Mouse (Mus musculus): ENCODE measurements around the gene BC048562. TPM values are rescaled to one million over a fixed set of nuclear protein-coding genes. Genes with fewer than 3 reads are reported as not detected.

BC048562 gene
- total RNA-seq, 4 experiments from 2014 or later = not detected

DNA sequence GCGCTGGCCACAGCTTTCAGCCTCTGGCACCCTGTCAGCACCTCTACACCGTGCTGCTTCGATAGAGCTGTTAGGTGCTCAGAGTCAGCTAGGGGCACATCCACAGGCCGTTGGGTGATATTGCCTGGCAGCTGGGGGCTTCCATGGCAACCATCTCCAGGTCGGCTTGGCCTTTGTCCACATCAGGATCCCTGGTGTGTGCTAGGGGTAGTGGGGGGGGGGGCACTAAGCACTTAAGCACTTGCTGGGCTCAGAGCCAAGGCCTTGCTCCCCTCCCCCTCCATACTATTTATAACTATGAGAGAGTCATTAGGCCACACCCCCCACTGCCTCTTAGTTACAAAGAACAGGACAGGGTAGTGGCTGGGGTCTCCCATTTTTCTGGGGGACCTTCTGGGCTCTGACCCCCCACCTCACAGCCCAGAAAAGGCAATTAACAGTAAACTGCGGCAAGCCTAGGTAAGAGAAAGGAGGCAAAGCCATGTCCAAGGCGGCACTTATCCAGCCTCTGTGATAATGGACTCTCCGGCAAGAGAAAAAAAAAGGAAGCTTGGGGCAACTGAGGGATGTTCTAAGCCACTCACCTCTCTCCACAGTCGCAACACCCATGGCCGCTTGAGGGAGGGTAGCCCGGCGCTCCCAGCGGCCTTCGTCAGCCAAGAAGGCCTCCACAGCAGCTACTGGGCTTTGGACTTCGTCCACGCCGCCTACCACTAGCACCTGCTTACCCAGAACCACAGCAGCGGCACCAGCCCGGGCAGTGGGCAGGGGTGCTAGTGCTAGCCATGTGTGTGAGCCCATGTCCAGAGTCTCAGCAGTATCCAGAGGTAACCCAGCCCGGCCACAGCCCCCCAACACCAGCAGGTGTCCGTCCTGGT is 14.2 kb downstream of the BC048562 start:
- no peak for DNase-seq (ENCODE audit: low spot score in 2 of 2)

DNA sequence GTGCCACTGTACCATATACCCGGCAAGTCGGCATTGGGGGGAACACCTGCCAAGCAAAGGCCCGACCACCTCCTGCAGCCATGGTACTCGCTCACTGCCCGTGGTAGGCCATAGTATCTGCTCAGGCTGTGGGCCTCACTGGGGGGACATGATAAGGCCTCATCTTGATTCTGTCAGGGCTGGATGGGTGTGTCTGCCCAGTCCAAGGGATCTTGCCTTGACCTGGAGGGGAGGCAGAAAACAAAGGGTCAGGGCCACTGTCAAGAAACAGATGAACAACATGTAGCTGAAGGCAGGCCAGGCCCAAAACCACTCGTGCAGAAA is 14.8 kb downstream of the BC048562 start:
- DNase-seq (ENCODE audit: low spot score in 2 of 2) = no peak

DNA sequence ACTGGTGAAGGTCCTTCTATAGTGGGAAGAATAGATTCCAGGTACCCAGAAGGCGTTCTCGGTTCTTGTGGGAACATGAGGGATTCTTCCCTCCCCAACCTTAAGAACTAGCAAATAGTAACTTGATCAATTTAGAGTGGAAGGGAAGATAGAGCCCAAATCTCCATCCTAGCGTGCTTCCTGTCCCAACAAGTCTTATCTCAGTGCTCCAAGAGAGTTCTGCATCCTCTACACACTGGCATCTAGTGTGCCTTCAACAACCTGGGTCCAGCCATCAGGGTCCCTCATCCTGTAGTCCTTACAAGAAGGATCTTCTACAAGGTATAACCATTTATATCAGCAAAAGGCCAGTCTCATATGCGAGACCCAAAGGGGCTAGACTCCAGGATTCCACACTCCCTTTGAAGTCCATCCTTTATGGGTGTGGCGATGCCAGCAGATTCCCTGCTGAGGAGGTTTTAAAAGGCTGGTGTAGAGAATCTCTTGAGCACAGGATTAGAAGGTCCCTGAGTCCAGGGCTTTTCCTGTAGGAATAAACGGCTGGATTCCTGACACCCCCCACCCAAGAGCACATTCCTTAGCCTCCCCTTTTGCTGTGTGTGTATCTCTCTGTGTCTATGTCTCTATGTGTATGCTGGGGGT is 15.4 kb downstream of the BC048562 start:
- DNase-seq (ENCODE audit: low spot score in 2 of 2) = no peak

DNA sequence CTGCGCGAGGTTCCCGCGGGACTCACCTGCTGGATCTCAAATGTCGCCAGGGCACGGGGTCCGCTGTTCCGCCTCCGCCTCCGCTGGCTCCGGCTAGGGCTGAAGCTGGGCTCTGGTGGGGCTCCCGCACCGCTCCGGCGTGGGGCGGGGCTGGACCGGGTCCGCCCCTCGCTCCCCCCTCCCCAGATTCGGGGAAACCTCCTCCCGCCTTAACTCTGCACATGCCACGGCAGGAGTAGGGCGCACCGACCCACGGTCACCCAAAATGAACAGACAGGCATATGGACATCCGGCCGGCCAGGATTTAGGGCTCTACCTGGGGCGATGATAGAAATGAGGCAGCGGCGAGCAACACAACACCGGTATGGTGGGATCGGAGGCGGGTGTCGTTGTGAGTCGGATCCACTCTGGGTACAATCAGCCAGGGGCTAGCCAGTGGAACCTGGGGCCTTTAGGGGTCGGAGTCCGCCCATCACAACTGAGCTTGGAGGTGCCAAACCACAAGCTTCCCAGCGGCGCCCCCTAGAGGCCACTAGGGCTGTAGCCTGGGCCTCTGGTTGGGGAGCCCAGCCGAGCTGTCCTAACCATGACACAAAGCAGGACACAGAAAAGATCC is 16.1 kb downstream of the BC048562 start:
- DNase-seq (ENCODE audit: low spot score in 2 of 2) = peak; percentile 73 to 76

DNA sequence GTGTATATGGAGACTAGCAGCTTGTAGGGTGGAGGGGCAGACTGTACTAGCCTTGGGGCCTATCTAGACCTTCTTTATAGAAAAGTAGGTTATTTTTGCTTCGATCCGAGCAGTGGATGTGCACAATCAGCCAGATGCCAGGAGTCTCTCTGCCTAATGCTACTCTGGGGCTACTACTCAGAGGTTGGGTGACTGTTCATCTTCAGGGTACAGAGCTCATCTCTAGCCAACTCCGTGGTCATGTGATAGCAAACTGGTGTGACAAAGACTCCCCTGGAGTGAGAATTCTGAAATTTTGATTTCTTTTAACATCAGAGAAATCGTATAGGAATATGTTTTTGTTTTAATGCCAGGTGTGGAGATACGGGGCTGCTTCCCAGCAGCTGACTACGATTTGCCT is 16.6 kb downstream of the BC048562 start:
- DNase-seq (ENCODE audit: low spot score in 2 of 2) = no peak

DNA sequence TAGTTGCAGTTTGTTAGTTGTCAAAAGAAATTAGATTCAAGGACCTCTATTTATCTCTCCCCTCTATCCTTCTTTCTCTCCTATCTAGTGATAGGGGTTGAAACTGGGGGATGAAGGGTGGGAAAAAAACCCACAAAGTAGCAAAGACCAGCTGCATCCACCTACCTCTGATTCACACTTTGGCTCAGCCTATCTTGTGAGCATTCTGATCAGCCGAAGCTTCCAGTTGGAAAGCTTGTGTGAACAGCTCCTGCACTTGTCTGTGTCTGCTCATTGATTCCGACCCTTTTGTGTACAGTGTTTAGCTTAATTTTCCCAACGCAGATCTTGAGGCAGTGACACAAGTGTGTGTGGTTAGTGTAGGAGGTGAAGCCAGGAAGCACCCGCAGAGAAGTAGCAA is 17.2 kb downstream of the BC048562 start:
- no peak for DNase-seq (ENCODE audit: low spot score in 2 of 2)

DNA sequence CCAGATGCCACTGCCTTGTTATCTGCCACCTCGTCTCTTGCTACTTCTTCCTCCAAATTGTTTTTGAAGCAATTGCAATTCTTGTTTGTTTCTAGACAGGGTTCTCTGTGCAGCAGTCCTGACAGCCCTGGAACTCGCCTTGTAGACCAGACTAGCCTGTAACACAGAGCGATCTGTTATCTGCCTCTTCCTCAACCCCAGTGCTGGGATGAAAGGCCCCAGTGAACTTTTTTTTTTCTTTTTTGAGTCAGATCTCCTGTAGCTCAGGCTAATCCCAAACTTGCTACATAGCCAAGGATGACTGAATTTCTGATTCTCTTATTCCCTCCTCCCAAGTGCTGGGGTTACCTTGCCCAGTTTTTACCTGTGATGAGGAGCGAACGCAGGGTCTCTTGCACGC is 18.1 kb downstream of the BC048562 start:
- DNase-seq (ENCODE audit: low spot score in 2 of 2) = no peak

DNA sequence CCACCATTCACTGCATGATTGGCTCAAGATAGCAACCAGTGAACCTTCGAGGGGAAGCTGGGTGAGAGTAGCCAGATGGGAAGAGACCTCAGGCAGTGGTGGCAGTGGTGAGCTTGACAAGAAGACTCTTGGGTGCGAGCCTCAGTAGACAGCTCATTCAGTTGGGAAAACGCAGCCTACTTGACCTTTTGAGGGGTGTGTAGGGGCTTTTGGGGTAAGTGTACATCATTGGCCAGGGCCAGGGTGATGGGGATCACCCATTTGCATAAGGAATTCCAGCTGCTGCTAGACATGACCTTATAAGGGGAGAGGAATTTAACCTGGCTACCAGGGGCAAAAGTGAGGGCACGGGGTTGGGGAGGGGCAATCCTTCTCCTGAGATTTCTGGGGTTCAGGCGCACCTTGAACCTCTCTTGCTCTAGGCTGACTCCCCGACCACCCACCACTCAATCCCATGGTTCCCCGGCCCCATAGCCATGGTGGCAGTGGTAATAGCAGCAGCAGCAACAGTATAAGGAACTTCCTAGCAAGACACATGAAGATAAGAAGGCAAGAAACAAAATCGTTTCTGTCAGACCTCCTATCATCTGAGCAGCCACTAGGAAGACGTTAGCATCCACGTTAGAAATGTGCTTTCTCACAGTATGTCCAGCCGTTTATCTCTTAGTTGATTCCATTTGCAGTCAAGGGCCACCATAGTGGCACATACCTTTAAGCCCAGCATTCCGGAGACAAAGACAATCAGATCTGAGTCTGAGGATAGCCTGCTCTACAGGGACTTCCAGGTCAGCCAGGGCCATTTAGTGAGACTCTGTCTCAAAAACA is 19.7 kb downstream of the BC048562 start:
- DNase-seq (ENCODE audit: low spot score in 2 of 2) = no peak

DNA sequence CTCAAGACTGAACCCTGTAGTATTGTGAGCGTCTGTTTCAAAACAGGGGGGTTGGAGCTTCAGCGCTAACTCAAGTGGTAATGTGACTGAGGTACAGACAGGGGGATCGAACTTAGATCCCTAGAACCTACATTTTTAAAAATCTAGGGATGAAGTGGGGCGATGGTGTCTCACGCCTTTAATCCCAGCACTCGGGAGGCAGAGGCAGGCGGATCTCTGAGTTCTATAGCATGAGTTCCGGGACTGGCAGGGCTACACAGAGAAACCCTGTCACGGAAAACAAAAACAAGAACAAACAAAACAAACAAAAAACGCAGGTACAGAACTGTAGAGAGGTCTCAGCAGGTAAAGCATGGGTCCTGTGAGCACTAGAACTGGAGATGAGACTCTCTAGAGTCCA is 20.7 kb downstream of the BC048562 start:
- no peak for DNase-seq (ENCODE audit: low spot score in 2 of 2)

DNA sequence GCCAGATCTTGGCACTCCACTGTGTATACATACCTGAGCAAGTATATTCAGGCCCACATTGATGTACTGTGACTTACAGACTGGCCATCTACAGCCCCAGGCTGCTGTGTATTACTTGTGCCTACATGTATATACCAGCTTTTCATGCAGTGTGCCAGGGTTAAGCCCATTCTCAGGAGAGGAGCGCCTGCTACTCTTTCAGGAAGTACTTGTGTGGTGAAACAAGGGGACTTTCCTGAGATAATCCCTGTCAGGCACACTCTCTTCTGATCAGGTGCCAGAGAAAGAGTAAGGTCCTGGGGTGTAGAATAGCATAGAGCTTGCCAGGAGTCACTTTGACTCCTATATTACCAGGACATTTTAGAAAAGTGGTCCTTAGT is 23.6 kb downstream of the BC048562 start:
- no peak for DNase-seq (ENCODE audit: low spot score in 2 of 2)

DNA sequence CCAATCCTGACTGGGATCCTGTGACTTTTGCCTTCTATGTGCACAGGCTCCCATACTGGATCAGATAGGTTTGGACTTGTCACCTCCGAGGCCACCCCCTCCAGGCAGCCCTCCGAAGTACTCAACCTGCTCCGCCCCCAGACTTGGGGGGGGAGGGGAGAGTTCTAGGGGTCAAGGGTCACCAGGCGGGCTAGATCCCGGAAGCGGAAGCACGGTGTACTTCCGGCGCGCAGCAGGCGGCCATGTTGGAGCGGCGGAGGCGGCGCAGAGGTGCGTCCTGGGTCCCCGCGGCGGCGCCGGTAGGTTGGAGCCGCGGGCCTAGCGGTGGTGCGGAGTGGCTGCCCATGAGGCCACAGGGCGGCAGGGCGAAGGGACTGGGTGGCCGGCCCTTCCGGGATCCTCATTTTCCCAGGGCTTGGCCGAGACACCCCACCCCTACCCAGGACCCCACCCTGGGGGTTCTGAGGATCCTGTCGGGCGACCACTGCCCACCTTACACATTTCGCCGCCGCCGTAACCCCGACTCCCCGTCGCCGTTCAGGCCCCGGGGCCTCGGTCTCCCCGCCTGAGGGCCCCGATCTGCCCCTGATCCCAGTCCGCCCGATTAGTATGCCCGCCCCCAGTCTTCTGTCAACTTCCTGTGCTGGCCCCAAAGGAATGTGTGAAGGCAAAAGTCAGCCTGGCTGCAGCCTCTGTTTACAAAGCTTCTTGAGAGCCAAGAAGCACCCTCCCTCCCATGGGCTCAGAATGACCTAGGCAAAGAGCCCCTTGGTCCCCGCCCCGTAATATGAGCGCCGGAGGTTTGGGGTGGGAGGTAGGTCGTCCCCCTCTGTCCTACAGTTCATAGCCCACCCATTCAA is 24.3 kb downstream of the BC048562 start, which contains the start of gene Ccdc71:
Ccdc71 (plus strand) TSS at position 209 of the 860 bp plus-strand sequence.
- DNase-seq (ENCODE audit: low spot score in 2 of 2) = peak; percentile 79 to 84

DNA sequence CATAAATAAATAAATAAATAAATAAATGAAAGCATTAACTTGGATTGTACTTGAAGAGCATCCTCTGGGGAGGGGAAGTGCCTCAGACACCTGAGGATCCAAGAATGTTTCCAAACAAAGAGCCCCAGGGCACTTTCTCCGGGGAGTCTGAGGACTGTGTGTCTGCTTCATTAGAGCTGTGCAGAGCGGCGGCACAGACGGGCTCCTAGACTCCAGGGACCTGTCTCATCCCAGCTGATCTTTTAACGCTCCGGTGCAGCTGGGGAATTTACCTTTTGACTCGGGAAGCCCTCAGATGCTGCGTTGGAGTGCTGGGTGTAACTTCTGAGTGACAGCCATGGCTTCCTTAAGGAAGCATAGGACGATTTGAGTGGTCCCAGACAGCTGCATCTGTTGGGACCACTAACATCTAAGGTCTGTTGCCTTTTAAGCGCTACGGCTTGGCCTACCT is 24.9 kb downstream of the BC048562 start, which contains the start of gene Klhdc8b:
Klhdc8b (minus strand) TSS at position 401 of the 451 bp plus-strand sequence.
- no peak for DNase-seq (ENCODE audit: low spot score in 2 of 2)

DNA sequence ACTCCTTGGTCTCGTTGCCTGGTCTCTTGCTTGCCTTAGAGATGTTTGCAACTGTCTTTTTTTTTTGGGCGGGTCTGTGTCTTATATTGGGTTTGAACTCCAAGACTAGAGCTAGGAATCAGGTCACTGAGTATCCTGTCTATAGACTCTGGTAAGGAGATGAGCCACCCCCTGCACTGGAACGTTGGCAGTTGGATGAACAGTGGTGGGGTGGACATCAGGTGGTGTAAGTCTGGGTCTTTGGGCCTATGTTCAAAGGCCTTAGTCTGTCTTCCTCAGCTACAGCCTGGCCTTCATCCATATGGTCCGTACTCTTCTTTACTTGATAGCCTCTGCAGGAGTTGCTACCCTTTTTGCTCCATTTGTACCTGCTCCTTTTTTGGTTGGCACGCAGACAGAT is 25.4 kb downstream of the BC048562 start:
- DNase-seq (ENCODE audit: low spot score in 2 of 2) = no peak

DNA sequence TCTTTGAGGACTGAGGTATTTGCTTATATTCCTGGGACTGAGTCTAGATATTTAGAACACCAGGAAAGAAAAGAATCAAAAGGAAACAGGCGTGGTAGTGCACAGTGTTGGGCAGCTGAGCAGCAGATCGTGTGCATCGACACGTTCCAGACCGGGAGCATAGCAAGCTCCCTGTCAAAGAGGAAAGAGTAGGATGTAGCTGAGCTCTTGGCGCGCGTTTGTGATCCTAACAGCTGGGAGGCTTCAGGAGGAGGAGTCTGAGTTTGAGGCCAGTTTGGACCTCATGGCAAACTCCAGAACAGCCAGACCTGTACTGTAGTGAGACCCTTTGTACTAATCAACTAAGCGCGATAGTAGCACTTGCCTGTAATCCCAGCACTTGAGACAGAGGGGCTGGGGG is 25.9 kb downstream of the BC048562 start:
- no peak for DNase-seq (ENCODE audit: low spot score in 2 of 2)

DNA sequence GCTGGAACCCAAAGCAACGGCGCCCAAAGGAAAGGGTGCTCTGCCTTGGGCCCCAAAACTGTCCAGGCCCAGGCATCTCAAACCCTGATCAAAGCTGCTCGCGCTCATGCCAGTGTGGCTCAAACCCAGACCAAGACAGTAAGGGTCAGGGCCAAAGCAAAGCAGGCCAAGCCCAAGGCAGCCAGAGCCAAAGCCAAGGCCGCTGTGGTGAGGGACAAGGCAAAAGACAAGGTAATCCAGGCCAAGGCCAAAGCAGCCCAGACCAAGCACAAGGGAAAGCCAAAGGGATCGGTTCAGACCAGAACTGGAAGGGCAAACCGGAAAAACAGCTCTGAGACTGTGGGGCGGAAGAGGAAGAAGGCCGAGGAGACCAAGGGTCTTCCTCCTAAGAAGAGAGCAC is 27.4 kb downstream of the BC048562 start:
- no peak for DNase-seq (ENCODE audit: low spot score in 2 of 2)

DNA sequence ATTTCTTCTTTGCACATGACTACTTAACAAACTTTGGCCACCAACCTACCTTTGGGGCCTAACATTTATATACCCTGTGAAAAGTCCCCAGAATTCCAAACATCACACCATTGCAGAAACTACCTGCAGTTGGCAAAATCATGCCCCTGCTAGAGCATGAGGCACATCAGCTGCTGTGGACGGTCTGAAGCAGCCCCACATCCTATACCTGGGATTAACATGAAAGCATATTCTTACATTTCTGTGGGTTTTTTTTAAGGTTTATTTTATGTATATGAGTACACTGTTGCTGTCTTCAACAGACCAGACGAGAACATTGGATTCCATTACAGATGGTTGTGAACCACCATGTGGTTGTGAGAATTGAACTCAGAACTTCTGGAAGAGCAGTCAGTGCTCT is 29.9 kb downstream of the BC048562 start:
- no peak for DNase-seq (ENCODE audit: low spot score in 2 of 2)

DNA sequence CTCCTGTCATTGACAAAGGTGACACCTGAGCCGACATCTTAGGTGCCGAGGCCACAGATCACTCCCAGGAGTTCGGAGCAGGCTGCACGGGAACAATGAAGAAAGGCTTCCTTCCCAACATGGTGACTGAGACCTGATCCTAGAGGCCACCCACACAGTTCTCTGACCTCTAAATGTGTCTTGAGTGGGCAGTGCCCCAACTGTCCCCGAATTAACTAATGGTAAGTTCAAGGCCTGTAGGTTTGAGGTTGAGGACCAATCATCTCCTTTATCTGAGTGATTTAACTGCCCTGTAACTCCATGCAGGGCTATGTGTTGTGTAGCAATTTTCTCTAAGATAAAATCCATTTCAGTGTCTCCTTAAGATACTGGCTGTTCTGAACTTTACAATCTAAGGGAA is 33.1 kb downstream of the BC048562 start:
- no peak for DNase-seq (ENCODE audit: low spot score in 2 of 2)

DNA sequence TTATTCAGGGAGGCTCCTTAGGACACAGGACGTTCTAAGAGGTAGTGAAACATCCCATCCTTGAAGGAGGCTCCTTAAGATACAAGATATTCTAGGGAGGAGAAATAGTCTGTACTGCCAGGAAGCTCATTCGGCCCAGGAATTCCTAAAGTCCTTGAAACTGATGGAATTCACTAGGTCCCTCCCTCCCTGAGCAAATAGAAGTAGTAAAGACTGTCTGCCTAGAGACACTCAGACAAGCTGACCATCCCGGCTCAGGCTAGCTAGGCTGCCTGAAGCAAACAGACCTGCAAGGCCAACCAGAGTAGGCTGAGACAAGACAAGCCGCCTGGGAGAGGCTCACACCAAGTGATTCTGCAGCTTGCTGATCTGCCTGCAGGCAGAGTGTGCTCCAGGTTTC is 33.6 kb downstream of the BC048562 start:
- no peak for DNase-seq (ENCODE audit: low spot score in 2 of 2)

DNA sequence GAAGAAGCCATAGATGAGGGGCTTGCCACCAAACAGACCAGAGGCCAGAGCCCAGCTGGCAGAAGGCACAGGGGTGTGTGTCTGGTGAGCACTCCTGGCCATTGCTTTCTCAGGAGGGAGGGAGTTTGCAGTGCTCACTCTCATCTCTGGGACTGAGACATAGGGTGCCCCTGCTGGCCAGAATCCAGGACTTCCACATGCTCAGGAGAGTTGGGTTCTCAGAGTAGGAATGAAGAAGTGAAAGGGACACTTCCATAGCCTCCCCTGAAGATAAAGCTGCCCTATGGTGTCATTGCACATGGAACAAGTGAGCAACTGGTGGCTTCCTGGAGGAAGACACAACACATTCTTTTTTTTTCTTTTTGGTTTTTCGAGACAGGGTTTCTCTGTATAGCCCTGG is 38.2 kb downstream of the BC048562 start:
- no peak for DNase-seq (ENCODE audit: low spot score in 2 of 2)

DNA sequence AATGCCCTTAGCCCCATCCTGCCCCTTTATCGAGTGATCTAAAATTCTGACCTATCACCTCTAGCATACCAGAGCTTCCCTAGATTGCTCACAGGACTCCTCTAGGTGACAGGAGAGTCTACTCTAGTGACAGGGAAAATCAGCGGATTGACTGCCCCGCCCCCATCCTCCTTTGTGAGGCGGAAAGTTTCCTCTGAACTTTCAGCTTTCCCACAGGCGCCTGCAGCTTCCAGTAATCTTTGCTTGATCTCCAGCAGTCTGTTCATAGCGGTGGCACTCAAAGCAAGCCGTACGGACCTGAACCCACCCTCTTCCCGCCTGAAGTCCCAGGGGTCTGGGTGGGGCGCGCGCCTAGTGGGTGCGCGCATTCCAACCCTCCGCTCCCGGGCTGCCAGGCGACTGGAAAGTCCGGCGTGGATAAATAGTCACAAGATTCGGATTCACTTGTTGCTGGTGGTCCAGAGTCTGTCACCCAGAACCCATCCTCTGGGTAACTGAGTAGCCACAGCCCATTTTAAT is 42.4 kb downstream of the BC048562 start:
- peak; percentile 86 for DNase-seq (ENCODE audit: low spot score in 2 of 2)

All from gastrocnemius, adult 8-10 months (tissue).